Mouse (Mus musculus) olfactory bulb, adult 2 months (tissue): ENCODE measurements at regions not wholly inside any gene's neighbourhood (a gene's known extent, or its start where the extent isn't known, plus 50 kb on each side); places are given as distances from the start of the nearest gene placed in this dataset.

ENCODE experiments used
- CTCF ChIP-seq: fragments of 200-500 bp; IDR thresholded peaks from 2 replicates; pipeline ENCODE4 v1.5.1; 2012; ENCODE audit warnings: low read depth, mild to moderate bottlenecking, low read length, moderate library complexity; ENCODE audit not compliant: insufficient read depth
- POLR2A ChIP-seq: fragments of 200-500 bp; IDR thresholded peaks from 2 replicates; pipeline ENCODE4 v1.6.1; 2012; ENCODE audit warnings: mild to moderate bottlenecking, low read depth, low read length, moderate library complexity; ENCODE audit not compliant: insufficient read depth

- no peak for TF ChIP-seq CTCF
- no peak for TF ChIP-seq POLR2A
These were observed 79.7 kb upstream of the Creb5 start for GRCm38 (mm10) chr6:53207361-53207760.
